Mouse (Mus musculus) left cerebral cortex, adult 9 months (tissue): ENCODE data around the gene Kcnip1.

Experiments
- DNase-seq, 2 experiments: peaks; one replicate each; pipeline ENCODE4 v3.0.0; 2022; ENCODE audit warnings: low spot score in 2 of 2

Kcnip1 gene

GRCm38 (mm10) chr11:33986525-33986924, 6.4 kb downstream of the Kcnip1 start:
- no peak for DNase-seq

DNA sequence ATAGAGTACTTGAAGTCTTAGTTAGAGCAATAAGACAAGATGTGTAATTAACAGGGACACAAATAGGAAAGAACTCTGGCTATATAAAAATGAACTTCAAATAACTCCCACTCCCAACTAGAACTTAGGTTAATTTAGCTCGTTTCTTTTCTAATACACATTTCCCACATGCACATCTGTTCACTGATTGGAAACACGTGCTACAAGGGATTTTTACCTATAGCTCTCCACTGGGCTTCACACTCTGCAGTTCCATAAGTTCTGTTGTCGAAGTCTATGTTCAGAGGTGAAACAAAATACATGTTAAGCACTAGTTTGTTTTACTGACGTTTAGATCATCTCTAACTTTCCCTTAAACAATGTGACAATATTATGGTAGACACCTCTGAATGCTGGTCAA, 12.8 kb downstream of the Kcnip1 start:
- no peak for DNase-seq

- no peak for DNase-seq
Observed at GRCm38 (mm10) chr11:33975121-33975520, 17.8 kb downstream of the Kcnip1 start.

- DNase-seq = no peak
Observed at GRCm38 (mm10) chr11:33974341-33975040, 18.5 kb downstream of the Kcnip1 start.

- no peak for DNase-seq
Observed at GRCm38 (mm10) chr11:33972114-33972513, 20.8 kb downstream of the Kcnip1 start.

GRCm38 (mm10) chr11:33969199-33969598, 23.8 kb downstream of the Kcnip1 start:
- DNase-seq = no peak

DNA sequence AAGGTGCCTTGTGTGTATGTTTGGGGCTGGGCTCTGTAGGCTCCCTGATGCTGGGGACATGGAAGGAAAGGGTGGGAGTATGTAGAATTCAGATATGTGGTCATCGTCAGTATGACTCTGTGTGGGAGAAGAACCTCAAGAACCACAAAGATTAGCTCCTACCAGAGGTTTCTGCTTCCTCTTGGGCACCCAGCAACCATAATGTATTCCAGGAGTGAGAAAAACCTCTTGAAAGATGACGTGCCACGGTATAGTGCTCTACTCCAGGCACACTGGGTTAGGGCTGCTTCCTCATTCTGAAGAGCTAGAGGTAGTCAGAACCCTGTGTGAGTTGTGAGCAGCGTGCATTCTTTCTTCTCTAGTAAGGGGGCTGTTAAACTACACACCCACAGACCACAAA, 25.2 kb downstream of the Kcnip1 start:
- DNase-seq = no peak

DNA sequence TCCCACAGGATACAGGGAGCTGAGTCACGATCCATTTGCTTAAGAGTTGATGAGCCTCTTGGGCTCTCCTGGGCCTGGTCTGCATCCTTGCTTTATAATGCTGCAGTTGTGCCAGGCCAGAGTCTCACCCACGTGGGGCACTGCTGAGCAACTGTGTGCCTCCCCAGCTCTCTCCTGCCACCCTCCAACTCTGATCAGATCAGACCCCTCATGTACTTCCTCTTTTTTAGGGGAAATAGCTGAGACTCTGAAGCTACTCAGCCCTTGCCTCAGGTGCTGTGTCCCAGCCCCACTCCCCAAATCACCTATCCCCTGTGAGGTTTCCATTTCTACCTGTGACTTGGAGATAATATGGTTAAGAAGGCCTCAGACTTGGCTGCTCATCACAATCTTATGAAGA, 27.6 kb downstream of the Kcnip1 start:
- no peak for DNase-seq

DNA sequence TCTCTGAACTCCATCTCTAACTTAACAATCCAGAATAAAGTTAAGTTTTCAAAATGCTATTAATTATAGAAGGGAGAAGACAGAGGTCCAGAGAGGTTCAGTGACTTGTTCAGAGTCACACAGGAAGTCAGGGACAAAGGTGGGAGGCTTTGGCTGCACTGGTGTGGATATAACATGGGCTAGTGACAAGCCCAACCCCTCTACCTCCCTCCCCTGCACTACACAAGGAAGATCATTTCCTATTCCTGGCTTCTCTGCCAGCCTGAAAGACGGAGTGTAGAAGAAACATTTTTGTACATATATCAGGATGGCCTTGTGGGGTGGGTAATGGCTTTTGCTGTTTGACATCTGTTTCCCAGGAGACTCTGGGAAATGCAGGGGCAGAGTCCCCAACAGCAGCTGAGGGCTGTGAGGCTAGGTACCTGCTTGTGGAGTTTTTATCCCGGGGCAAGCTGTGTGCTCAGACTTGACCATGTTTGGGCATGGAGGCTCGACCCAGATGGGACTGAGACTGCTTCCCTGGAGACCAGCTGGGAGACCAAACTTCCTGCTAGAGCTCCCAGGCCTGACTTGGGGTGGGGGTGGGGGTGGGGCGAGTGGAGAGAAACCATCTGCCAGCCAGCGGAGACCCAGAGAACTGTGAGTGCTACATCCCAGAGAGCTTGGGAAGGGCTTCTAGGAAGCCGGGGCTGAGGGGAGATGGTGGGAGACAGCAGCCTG, 30.1 kb downstream of the Kcnip1 start, which contains the start of gene Kcnmb1:
Gene Kcnmb1 (plus strand): TSS at position 326 of the 720 bp plus-strand sequence.
- no peak for DNase-seq

DNA sequence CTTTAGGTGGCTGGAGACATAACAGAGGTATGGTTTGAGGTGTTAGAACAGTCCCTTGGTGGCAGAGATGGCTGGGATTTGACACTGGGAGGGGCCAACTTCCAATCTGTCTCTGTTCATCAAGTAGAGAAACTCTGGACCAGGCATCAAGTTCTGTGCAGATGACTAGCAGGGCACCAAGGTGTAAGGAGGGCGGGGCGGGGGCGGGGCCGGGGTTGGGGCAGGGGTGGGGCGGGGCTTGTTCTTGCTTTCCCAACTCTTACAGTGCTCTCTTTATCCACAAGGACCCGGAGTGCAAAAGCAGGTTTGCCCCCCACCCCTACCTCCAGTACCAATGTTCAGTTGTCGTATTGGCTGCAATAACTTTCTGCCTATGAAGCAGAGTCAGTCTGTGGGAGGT, 30.8 kb downstream of the Kcnip1 start:
- DNase-seq = no peak

GRCm38 (mm10) chr11:33958713-33959112, 34.2 kb downstream of the Kcnip1 start:
- DNase-seq = peak in 1 of 2 experiments; percentile 29

- DNase-seq = no peak
Observed at GRCm38 (mm10) chr11:33957595-33957994, 35.4 kb downstream of the Kcnip1 start.

DNA sequence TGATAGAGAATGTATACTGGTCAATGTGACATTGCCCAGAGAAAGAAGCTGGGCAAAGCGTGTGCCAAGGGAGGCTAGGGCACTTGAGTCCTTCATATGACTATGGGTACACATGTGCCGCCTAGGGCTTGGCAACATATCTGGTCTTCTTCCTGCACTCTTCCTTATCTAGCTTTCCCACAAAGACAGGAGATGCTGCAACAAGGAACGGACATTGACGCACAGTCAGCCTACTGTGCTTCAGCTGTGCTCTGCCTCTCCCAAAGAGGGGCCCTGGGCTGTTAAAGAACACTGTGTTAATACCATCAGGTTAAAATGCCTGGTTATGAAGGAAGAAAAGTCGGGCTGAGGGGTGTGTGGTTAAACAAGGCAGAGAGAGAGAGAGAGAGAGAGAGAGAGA, 36.3 kb downstream of the Kcnip1 start:
- DNase-seq = no peak

- no peak for DNase-seq
Observed at GRCm38 (mm10) chr11:33955982-33956381, 37.0 kb downstream of the Kcnip1 start.

DNA sequence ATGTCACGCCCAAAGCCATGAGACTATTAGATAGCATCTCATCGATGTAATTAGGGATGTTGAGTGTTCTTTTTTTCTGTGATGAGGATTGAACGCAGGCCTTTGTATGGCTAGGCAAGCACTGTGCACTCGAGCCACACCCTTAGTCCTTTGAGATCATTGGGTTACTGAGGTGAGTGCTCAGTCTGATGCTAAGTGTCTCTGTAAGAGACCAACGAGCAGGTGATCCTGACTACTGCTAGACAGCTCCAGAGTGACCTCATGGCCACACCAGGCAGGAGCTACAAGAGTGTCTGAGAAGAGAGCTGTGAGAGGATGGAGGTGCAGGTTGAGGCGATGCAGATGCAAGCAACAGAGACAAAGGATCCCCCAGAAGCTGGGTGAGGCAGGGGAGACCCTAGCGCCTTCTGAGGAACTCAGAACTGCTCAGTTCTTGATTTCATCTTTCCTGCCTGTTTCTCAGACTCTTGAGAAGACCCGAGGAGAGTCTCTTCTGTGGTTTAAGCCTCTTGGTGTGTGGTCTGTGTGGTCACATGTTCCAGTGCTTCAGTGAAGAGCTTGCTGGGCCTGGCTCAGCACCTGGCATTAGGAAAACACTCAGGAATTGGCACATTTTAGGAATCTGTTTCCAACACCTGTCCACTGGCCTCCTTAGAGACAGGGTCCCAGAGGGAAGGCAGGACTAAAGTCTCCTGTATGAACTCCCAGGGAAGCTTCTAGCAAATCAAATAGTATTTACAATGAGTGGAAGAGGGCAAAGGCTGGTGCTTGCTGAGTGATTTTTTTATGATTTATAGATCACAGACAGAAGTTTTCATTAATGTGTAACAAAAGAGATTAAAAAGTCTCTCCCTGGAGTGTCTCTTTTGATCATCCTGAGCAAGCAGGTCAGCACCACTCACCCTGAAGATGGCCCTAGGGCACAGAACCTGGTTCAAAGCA, 41.0 kb downstream of the Kcnip1 start:
- DNase-seq = no peak

DNA sequence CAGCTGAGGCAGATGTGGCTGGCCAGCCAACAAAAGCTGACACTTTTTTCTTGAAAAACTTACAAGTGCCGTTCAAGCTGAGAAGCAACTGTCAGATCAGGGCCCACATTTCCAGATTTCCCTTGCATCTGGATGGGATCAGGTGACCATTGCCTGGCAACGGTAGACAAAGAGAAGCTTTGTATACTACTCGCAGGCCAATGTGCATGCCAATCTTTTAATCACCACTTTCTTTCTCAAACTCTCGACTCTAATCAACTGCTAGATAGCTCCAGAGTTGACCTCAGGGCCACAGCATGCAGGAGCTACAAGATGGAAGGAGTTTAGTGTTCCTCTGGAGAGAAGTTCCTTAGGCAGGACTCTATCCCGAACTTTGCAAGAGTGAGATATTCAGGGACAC, 41.8 kb downstream of the Kcnip1 start:
- DNase-seq = no peak

DNA sequence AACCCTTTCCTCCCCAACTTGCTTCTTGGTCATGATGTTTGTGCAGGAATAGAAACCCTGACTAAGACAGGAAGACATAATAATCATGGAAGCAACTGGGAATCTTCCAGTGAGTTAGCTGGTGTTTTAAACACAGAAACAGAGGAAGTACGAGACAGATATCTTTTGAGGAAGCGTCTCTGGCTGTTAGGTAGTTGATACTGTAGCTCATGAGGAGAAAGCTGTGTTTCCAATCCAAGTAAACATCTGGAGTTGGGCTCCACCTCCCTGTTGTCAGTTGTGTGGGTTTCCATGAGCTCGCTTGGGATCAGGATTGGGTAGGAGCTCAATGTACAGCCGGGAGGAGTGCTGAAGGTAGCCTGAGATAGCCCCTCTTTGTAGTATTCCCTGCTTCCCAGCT, 46.5 kb downstream of the Kcnip1 start:
- DNase-seq = no peak

GRCm38 (mm10) chr11:33944786-33945328, 48.1 kb downstream of the Kcnip1 start:
- no peak for DNase-seq

- no peak for DNase-seq
Observed at GRCm38 (mm10) chr11:33944067-33944785, 48.7 kb downstream of the Kcnip1 start.

DNA sequence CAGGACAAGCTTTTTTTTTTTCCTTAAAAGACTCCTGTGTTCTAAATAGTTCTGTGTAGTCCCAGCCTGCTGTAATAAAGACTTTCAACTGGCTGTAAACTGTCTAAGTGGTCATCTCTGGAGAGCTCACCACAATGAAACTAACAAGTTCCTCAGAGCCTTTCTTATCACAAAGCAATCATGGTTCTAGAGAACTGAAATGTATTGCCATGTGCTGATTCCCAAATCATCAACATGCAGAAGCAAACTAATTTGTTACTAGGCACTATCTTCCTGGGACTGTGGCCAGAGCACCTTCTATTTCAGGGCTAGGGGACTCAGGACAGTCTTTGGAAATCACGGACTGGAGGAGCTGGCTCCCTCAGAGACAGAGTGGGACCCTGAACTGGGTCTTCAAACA, 49.4 kb downstream of the Kcnip1 start:
- DNase-seq = no peak

DNA sequence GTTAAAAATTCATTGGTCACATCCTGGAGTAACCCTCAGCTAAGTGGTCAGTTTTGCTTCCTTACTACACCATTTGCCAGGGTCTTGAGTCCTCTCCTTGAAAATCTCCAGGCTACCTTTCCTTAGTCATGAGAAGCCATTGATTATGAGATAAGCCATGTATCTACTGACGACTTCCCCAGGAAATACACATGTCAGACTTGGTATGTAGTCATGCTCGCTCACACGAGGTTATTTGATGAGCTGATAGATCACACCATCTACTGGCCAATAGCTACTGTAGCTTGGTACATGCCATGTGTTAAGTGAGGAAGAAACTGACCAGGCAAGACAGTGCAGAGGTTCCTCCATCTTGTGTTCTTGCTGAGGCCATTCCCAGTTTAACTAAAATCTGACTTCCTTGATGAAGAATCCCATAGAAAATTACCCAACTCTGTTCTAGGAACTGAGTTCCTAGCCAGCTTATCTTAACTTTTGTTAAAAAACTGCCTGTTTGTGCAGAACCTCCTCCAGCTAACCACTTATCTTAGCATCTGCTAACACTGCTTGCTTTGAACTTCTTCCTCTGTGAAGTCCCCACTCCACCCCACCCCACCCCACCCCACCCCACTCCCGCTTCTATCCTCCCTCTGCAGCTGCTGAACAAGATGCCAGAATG, 53.4 kb downstream of the Kcnip1 start:
- no peak for DNase-seq
